Mouse (Mus musculus) embryo, embryonic 9.5 days (tissue): ENCODE results near the gene Timp3.

ENCODE experiments used
- DNase-seq: peaks from one replicate; pipeline ENCODE4 v3.0.0-alpha.2; 2017; ENCODE audit errors: extremely low spot score

Timp3 gene

GRCm38 (mm10) chr10:86300293-86301116, at the start of gene Timp3:
Gene Timp3 (plus strand): TSS chr10:86300372.
- DNase-seq: peak; percentile 86

- DNase-seq: no peak
These were observed 44.0 kb upstream of the Timp3 start for GRCm38 (mm10) chr10:86256221-86256620.

GRCm38 (mm10) chr10:86257045-86257444, 43.1 kb upstream of the Timp3 start:
- DNase-seq: no peak

- no peak for DNase-seq
These were observed 42.1 kb upstream of the Timp3 start for GRCm38 (mm10) chr10:86258046-86258445.

- DNase-seq: no peak
These were observed 41.2 kb upstream of the Timp3 start for GRCm38 (mm10) chr10:86258992-86259391.

GRCm38 (mm10) chr10:86261725-86262124, 38.4 kb upstream of the Timp3 start:
- no peak for DNase-seq

GRCm38 (mm10) chr10:86264618-86265017, 35.6 kb upstream of the Timp3 start:
- DNase-seq: no peak

GRCm38 (mm10) chr10:86270254-86270653, 29.9 kb upstream of the Timp3 start:
- DNase-seq: no peak

- no peak for DNase-seq
These were observed 27.3 kb upstream of the Timp3 start for GRCm38 (mm10) chr10:86272826-86273225.

GRCm38 (mm10) chr10:86273410-86274191, 26.6 kb upstream of the Timp3 start:
- DNase-seq: peak; percentile 18

GRCm38 (mm10) chr10:86275585-86275984, 24.6 kb upstream of the Timp3 start:
- no peak for DNase-seq

GRCm38 (mm10) chr10:86277327-86277726, 22.8 kb upstream of the Timp3 start:
- no peak for DNase-seq

- no peak for DNase-seq
These were observed 21.7 kb upstream of the Timp3 start for GRCm38 (mm10) chr10:86278481-86278880.

- no peak for DNase-seq
These were observed 20.5 kb upstream of the Timp3 start for GRCm38 (mm10) chr10:86279579-86280168.

GRCm38 (mm10) chr10:86281238-86281637, 18.9 kb upstream of the Timp3 start:
- no peak for DNase-seq

- DNase-seq: no peak
These were observed 13.7 kb upstream of the Timp3 start for GRCm38 (mm10) chr10:86286508-86286907.

- no peak for DNase-seq
These were observed 9.9 kb upstream of the Timp3 start for GRCm38 (mm10) chr10:86290109-86290771.

- no peak for DNase-seq
These were observed 6.3 kb upstream of the Timp3 start for GRCm38 (mm10) chr10:86293880-86294279.

- peak; percentile 38 for DNase-seq
These were observed 5.4 kb upstream of the Timp3 start for GRCm38 (mm10) chr10:86294599-86295365.

GRCm38 (mm10) chr10:86295454-86296098, 4.6 kb upstream of the Timp3 start:
- peak; percentile 51 for DNase-seq

GRCm38 (mm10) chr10:86296111-86296510, 4.1 kb upstream of the Timp3 start:
- peak; percentile 83 for DNase-seq
